Mouse (Mus musculus) heart, adult 2 months (tissue): ENCODE measurements around the gene Gpn1. TPM values are rescaled to one million over a fixed set of nuclear protein-coding genes. Genes with fewer than 3 reads are reported as not detected.

Source experiments
- DNase-seq, 2 experiments: peaks; one replicate each; pipeline ENCODE4 v3.0.0; 2021
- H3K27ac ChIP-seq: fragments of 200-600 bp; 2 replicates; pipeline ENCODE4 v1.8.1; 2022
- H3K27me3 ChIP-seq: fragments of 200-500 bp; 2 replicates; pipeline ENCODE4 v1.6.1; 2012; ENCODE audit warnings: mild to moderate bottlenecking, low read length, inconsistent platforms, mixed read lengths; ENCODE audit not compliant: control insufficient read depth, insufficient read depth
- H3K36me3 ChIP-seq: fragments of 200-500 bp; 2 replicates; pipeline ENCODE4 v1.6.1; 2012; ENCODE audit warnings: low read length, inconsistent platforms; ENCODE audit not compliant: control insufficient read depth, insufficient read depth
- H3K4me1 ChIP-seq: fragments of 200-500 bp; 2 replicates; pipeline ENCODE4 v1.6.1; 2011; ENCODE audit warnings: low read length; ENCODE audit not compliant: control insufficient read depth, insufficient read depth
- H3K4me3 ChIP-seq: fragments of 200-600 bp; 2 replicates; pipeline ENCODE4 v1.8.1; 2022
- H3K79me2 ChIP-seq: fragments of 200-500 bp; replicated peaks from 2 replicates; pipeline ENCODE4 v1.6.1; 2012; ENCODE audit warnings: mild to moderate bottlenecking, inconsistent platforms, low read length, moderate library complexity, mixed read lengths; ENCODE audit not compliant: control insufficient read depth, insufficient read depth
- H3K9ac ChIP-seq: fragments of 200-500 bp; 2 replicates; pipeline ENCODE4 v1.6.1; 2012; ENCODE audit warnings: low read depth, mild to moderate bottlenecking, control low read depth, inconsistent platforms, low read length, mixed read lengths
- CTCF ChIP-seq: fragments of 200-600 bp; IDR thresholded peaks from 2 replicates; pipeline ENCODE4 v1.8.1; 2022; ENCODE audit warnings: antibody characterized with exemption, mild to moderate bottlenecking, moderate library complexity
- EP300 ChIP-seq: fragments of 200-500 bp; IDR thresholded peaks from 2 replicates; pipeline ENCODE4 v1.6.1; 2011; ENCODE audit warnings: low read depth, low read length, control low read depth; ENCODE audit not compliant: insufficient read depth
- POLR2A ChIP-seq: fragments of 200-500 bp; IDR thresholded peaks from 2 replicates; pipeline ENCODE4 v1.6.1; 2011; ENCODE audit warnings: mild to moderate bottlenecking, low read depth, low read length, control low read depth; ENCODE audit not compliant: insufficient read depth
- WGBS: fragments of 180-500 bp; shearing (Covaris S2); methylation state at CpG from one replicate; pipeline ENCODE4 v1.1.7; 2018; 5-methylcytosine and 5-hydroxymethylcytosine counted together
- intact Hi-C: fragments of 180-260 bp; cut with DNase I; formaldehyde crosslinking; loops from one replicate; pipeline ENCODE4 v1.15.1; 2025
- long read RNA-seq: library from polyadenylated mRNA; stranded (forward); transcript quantifications from one replicate; pipeline ENCODE4 v2.0.0, GENCODE M21; 2021
- polyA plus RNA-seq: library from polyadenylated mRNA; depleted of rRNA; stranded (reverse); fragments of >200 nt; gene quantifications from 2 replicates; pipeline ENCODE4 v1.2.3, GENCODE M21; 2012; rRNA removed
- total RNA-seq, 2 experiments: library from RNA; stranded (reverse); gene quantifications; 2 replicates each; pipeline ENCODE4 v1.2.3; 2021

The Gpn1 gene
- total RNA-seq = 10 to 100 TPM; 23.1 TPM
- 12.9 and 15.3 TPM in 2 replicates for polyA plus RNA-seq
- long read RNA-seq, transcript Gpn1-201 (14 exons, 3,144 nt) = major isoform, 79 of 83 reads
- long read RNA-seq, partial matches to known transcripts = 0 of 83 reads
- long read RNA-seq, other reads (novel, unspliced or antisense) = 4 of 83 reads

DNA sequence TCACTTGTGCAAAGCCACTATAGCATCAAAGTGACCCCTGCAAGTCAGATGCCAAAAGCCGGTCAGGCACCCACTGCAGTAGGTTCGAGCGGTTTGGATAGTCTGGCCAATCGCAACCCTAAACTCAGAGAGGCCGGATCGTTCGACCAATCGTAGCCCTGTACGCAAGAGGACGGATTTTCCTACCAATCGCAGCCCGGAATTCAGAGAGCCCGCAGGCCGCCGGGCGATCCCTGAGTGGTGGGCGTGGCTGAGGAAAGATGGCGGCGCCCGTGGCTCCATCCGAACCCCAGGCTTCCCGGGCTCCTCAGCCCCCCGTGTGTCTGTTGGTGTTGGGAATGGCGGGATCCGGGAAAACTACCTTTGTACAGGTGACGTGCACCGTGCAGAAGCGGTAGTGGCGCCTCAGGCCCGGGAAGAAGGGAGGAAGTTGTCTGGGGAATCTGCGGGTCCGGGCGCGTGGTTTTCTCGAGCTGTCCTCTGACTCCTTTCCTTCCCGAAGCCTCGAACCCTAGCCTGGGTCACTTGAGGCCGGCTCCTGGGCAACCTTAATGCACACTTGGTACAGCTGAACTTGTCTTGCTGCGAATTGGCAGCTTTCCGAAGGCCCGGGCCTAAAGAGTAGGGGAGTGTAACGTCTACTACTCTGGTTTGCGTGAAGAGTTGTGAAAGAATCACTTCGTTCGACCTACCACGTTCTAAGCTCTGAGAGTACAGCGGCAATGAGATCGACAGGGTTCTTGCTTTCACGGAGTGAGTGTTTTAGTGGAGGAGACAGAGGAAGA, at the start of gene Gpn1:
Gpn1 (plus strand) TSS at position 229 of the 785 bp plus-strand sequence.
- Histone ChIP-seq H3K4me3 (peak within 1 kb of the TSS; percentile 73), H3K79me2 (no peaks in the 10 kb centered on the region), H3K36me3 (no peaks in the 10 kb centered on the region; the same call in 1 of the 2 replicates), H3K4me1 (no peaks in the 10 kb centered on the region), H3K27ac (peak within 1 kb of the TSS; percentile 26; the same call in 1 of the 2 replicates), H3K9ac (peak within 1 kb of the TSS; percentile 71), H3K27me3 (no peaks in the 10 kb centered on the region)
- peak; percentile 87 to 92 for DNase-seq
- under 1% methylated on average over 49 of the region's 49 CpGs for WGBS
- TF ChIP-seq CTCF (no peak), EP300 (no peak), POLR2A (peak; percentile 43; the same call in 1 of the 2 replicates)
- intact Hi-C loops = loop anchor here (2.0 kb wide), 2 partner anchors 32 to 42 kb away; partner anchors contain the start of genes Slc4a1ap, Supt7l and Zfp512

DNA sequence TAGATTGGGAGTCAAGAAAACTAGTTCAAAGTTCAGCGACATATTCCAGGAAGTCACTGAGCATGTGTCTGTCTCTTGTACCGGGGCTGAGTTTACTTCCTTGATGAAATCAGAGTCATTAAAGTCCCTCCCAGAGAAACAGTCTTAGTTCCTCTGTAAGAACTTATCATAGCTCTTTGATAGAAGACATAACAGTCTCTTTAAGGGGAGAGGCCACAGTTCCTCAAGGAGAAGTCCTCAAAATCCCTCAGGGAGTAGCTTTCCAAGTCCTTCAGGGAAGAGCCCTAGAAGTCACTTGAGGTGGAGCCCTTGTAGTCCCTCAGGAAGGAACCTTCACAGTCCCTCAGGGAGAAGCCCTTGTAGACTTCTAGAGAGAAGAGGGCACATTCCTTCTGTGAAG, 43.2 kb upstream of the Gpn1 start:
- H3K27me3 ChIP-seq = no peaks in the 10 kb centered on the region
- H3K79me2 ChIP-seq = no peaks in the 10 kb centered on the region; the same call in 1 of the 2 replicates
- H3K9ac ChIP-seq = no peak overlapping the region
- no peak overlapping the region for H3K4me3 ChIP-seq
- peaks cover 6% of the 10 kb centered on the region for H3K4me1 ChIP-seq
- H3K36me3 ChIP-seq = peaks cover 9% of the 10 kb centered on the region
- H3K27ac ChIP-seq = peak overlapping the region; percentile 78
- 39% methylated on average over 2 of the region's 2 CpGs for WGBS
- intact Hi-C loops = loop anchor here (10.0 kb wide), 1 partner anchor 247 kb away; the partner anchor contains the start of gene Zfp513
- peak in 1 of 2 experiments; percentile 24 for DNase-seq
- TF ChIP-seq POLR2A (no peak), EP300 (no peak), CTCF (no peak)

DNA sequence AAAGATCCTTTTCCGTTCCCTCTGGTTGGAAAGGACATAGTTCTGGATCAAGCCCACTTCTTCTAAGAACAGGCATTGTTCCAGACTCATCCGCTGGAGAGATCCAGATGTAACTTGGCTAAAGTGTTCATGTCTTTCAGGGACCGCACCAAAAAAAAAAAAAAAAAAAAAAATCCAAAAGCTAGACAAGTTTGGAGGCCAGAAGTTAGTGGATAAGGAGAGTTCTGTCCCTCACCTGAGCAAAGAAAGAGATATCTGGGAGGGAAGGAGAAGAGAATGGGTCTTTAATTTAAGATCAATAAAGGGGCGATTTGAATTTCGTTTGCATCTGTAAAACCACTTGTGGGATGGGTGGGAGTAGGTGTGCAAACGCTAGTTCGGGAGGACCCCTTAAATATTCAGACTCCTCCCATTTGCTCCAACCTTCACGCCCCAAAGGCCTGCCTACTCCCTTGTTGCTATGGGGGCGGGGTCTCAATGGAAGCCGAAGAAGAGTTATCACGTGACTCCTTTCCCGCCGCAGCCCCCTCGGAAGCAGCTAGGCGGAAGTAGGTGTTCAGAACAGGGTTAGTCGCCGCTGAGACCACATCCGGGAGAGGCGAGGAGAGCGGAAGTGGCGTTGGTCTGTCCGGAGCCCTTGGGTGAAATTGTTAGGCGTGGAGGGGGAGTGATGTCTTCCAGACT, 42.5 kb upstream of the Gpn1 start, which contains the start of gene Zfp512:
Zfp512 (plus strand) TSS at position 554 of the 684 bp plus-strand sequence.
- Histone ChIP-seq H3K36me3 (peaks cover 9% of the 10 kb centered on the region), H3K4me3 (peak within 1 kb of the TSS; percentile 70), H3K79me2 (no peaks in the 10 kb centered on the region; the same call in 1 of the 2 replicates), H3K27me3 (no peaks in the 10 kb centered on the region), H3K27ac (peak within 1 kb of the TSS; percentile 78), H3K9ac (peak within 1 kb of the TSS; percentile 36), H3K4me1 (peaks cover 6% of the 10 kb centered on the region)
- intact Hi-C loops = loop anchor here (1.0 to 10.0 kb wide), 3 partner anchors 43 to 247 kb away; partner anchors contain the start of genes Gpn1, Slc4a1ap and Zfp513
- WGBS = 3% methylated on average over 23 of the region's 23 CpGs
- TF ChIP-seq EP300 (peak; percentile 76; the same call in 1 of the 2 replicates), POLR2A (peak; percentile 83), CTCF (peak; percentile 14; the same call in 1 of the 2 replicates)
- peak; percentile 90 to 96 for DNase-seq

DNA sequence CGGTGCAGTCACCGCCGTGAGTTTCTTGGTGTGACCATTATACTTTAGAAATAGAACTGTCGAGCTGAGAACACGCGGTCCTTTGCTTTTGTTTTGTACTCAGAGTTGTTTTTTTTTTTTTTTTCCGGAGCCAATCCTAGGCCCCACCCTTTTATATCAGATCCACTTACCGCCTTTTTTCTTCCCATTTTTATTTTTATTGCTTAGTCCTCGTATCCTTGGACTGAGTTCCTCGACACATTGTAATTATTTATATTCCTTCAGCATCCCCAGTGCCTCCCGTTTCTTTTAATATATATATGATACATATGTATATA, 42.0 kb upstream of the Gpn1 start:
- under 1% methylated on average over 11 of the region's 11 CpGs for WGBS

DNA sequence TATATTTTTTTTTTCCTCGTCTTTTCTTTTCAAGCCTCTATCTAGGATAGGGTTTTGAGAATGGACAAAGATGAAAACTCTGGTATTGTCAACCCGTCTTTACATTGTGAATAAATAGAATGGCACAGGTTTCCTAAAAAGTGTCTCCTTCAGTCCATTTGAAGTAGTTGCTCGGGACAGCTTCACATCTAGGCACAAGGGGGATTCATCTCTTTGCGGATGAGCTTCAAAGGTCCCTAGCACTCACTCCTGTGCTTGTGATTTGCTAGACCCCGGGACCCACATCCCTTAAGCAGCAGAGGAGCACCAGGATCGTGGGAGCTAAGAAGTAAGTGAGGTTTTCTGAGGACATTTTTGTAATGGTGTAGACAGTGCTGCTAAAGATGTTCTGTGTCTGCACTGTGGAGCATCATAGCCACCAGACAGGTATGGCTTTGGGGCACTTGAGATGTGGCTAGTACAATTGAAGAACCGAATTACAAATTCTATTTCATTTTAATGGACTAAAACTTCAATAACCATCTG, 41.6 kb upstream of the Gpn1 start:
- peak overlapping the region; percentile 36 for H3K9ac ChIP-seq
- WGBS = 6% methylated on average over 7 of the region's 7 CpGs
- H3K79me2 ChIP-seq = no peaks in the 10 kb centered on the region; the same call in 1 of the 2 replicates
- intact Hi-C loops = loop anchor here (1.0 to 10.0 kb wide), 3 partner anchors 42 to 248 kb away; partner anchors contain the start of genes Gpn1, Slc4a1ap and Zfp513
- peak overlapping the region; percentile 78 for H3K27ac ChIP-seq
- H3K4me3 ChIP-seq = peak overlapping the region; percentile 70
- TF ChIP-seq POLR2A (no peak), EP300 (no peak), CTCF (no peak)
- H3K36me3 ChIP-seq = peaks cover 9% of the 10 kb centered on the region
- no peak for DNase-seq
- H3K4me1 ChIP-seq = peaks cover 6% of the 10 kb centered on the region
- H3K27me3 ChIP-seq = no peaks in the 10 kb centered on the region

More for the DNA sequence above, 42.0 kb upstream of the Gpn1 start:
- Histone ChIP-seq H3K36me3 (peaks cover 9% of the 10 kb centered on the region), H3K9ac (peak overlapping the region; percentile 18; the same call in 1 of the 2 replicates), H3K4me3 (peak overlapping the region; percentile 70), H3K27ac (peak overlapping the region; percentile 78), H3K79me2 (no peaks in the 10 kb centered on the region; the same call in 1 of the 2 replicates), H3K27me3 (no peaks in the 10 kb centered on the region), H3K4me1 (peaks cover 6% of the 10 kb centered on the region)
- intact Hi-C loops = loop anchor here (1.0 to 10.0 kb wide), 3 partner anchors 42 to 248 kb away; partner anchors contain the start of genes Gpn1, Slc4a1ap and Zfp513
- DNase-seq = no peak
- TF ChIP-seq CTCF (no peak), EP300 (no peak), POLR2A (no peak)
